Mouse (Mus musculus) ES-E14 (cell line): Measurements from ENCODE around the gene Rsbn1l.

Source experiments
- CHD2 ChIP-seq: IDR thresholded peaks from 2 replicates; pipeline ENCODE4 v1.6.1; 2014; ENCODE audit warnings: mild to moderate bottlenecking, low read depth, low read length, inconsistent platforms
- HCFC1 ChIP-seq: IDR thresholded peaks from 2 replicates; pipeline ENCODE4 v1.6.1; 2012; ENCODE audit warnings: low read length, inconsistent platforms, borderline replicate concordance; ENCODE audit not compliant: insufficient read depth
- MAFK ChIP-seq: IDR thresholded peaks from 2 replicates; pipeline ENCODE4 v1.6.1; 2014; ENCODE audit warnings: mild to moderate bottlenecking, low read depth, low read length, inconsistent platforms; ENCODE audit not compliant: insufficient read depth
- ZC3H11A ChIP-seq: IDR thresholded peaks from 2 replicates; pipeline ENCODE4 v1.6.1; 2012; ENCODE audit warnings: low read depth, mild to moderate bottlenecking, inconsistent platforms, low read length, borderline replicate concordance

GRCm38 (mm10) chr5:20950855-20951650 is 5.1 kb downstream of the Rsbn1l start:
- TF ChIP-seq HCFC1 (no peak), MAFK (no peak), CHD2 (no peak), ZC3H11A (no peak)
